Mouse (Mus musculus): ENCODE measurements around the gene Naga.
"Not testable (repeated sequence)": the region's sequence is repeated elsewhere in the genome, so short reads cannot be mapped to it uniquely, and the experiment has no call there.

Gene Naga

DNA sequence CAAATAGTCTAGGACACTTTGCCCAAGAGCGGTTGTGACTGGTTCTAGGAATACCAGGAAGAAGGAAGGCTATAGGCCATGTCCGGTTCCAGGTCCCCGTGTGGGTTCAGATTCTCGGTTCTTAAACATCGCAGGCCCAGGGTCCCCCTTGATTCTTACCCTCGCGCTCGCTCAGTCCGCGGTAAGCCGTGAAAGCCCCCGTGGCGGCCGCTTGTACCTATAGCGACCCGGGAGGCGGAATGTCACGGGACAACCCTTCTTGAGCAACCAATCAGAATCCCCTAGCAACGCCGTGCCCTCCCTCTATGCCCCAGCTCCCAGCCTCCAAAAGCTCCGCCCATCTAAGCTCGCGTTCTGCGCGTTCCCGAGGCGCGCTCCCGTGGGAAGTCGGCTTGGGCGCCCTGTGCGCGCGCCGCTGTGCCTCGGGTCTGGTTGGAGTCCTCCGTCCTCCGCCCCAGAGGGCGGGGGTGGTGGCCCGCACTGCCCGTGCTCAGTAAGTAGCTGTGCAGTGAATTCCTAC lies at the start of gene Naga, which contains the start of the genes Pheta2 and Smdt1:
TSS of gene Naga (minus strand) at position 333 of the 520 bp plus-strand sequence.
TSS of gene Pheta2 (plus strand) at position 350 of the 520 bp plus-strand sequence.
TSS of gene Smdt1 (plus strand) at position 367 of the 520 bp plus-strand sequence.
- DNase-seq, result peak; percentile 94 to 95

DNA sequence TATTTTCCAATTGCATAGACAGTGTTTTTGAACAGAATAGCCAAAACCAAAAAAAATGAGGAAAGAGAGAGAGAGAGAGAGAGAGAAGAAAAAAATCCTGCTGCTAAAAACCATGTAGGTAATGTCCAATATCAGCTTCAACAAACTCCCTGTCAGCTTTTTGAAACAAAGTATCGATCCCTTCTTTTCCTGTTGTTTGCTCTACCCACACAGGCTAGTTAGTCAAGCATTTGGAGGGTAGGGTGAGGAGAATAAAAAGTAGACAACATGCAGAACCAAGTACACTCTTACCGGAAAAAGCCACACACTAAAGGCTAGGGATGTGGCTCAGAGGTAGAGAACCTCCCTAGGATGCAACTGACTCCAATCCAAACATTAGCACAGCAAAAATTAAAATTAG lies 47.0 kb upstream of the Naga start:
- DNase-seq, result no peak

DNA sequence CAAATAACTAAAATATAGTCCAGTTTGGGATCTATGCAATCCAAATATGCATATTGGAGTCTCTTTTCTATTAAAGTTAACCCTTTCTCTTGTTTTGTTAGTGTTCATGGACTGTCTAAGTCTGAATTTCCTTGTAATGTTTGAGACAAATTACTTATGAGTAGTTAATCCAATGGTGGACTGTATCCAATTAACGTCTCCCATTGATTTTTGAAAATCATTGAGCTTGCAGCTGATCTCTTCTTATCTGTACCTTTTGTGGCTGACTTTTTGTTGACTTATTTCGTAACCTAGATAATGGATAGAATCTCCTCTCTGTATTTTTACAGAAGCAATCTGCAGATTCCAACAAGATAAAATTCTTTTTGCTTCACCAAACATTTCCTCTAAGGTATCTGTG lies 43.7 kb upstream of the Naga start:
- no peak for DNase-seq

DNA sequence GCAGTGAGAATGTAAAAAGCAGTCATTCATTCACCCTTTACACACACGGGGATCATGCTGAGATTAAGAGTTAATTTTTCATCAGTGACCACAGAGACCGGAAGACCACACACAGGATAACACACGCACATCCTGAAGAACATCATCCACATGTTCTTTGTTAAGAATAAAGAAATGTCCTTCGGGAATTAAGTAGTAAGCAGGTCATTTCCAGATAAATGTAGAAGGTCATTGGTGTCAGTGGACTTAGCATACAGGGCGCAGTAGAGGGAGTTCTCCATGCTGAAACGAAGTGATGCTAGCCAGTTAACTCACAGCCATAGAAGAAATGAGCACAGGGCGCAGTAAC lies 42.0 kb upstream of the Naga start:
- DNase-seq, result no peak

DNA sequence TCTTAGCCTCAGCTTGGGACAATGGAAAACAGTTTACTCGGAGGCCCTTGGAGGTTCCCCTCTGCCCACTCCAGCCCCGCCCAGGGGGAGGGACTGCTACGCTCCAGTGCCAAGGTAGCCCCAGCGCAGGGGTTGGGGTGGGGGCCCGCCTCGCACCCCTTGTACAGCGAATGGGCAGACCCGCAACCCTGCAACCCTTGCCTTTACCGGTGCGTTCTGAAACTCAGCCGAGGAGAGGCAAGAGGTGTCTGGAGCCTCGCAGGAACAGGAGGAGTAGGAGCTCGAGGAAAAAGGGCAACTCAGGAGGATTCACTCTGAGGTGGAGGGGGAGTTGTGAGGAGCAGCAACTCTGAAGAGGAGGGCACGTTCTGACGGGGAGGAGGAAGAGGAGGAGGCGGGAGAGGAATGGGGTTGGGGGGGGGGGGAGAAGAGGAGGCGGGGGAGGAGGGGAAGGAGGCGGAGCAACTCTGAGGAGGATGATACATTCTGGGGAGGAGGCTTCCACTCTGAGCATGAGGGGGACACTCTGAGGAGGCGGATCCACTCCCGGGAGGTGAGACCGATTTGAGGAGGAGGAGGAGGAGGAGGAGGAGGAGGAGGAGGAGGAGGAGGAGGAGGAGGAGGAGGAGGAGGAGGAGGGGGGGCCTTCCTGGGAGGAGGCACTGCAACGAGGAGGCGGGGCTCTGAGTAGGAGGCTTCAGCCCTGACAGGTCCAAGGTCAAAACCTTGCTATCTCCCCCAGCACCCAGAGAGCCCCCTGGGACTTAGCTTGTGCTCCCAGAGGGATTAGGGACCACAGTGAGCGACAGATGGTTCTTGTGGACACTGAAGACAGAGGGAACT lies 41.4 kb upstream of the Naga start, which contains the start of gene Cyp2d22:
TSS of gene Cyp2d22 (minus strand) at position 390 of the 843 bp plus-strand sequence.
- peak; percentile 35 to 41 for DNase-seq

DNA sequence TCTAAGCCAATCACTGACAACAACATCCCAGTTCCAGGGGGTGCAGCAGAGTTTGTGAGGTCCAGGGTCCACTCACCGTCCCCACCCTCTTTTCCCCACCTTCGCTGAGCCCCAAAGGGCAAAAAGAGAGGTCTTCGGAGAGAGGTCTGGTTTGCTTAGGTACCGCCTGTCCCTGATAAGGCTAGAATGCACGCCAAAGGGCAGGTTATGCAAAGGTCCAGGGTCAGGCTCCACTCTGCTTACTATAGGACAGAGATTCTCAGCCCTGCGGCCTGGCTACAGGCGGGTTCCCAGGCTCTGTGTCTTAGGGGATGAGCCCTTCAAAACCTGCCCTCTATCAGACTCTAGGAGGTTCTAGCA lies 40.8 kb upstream of the Naga start:
- DNase-seq, result no peak

DNA sequence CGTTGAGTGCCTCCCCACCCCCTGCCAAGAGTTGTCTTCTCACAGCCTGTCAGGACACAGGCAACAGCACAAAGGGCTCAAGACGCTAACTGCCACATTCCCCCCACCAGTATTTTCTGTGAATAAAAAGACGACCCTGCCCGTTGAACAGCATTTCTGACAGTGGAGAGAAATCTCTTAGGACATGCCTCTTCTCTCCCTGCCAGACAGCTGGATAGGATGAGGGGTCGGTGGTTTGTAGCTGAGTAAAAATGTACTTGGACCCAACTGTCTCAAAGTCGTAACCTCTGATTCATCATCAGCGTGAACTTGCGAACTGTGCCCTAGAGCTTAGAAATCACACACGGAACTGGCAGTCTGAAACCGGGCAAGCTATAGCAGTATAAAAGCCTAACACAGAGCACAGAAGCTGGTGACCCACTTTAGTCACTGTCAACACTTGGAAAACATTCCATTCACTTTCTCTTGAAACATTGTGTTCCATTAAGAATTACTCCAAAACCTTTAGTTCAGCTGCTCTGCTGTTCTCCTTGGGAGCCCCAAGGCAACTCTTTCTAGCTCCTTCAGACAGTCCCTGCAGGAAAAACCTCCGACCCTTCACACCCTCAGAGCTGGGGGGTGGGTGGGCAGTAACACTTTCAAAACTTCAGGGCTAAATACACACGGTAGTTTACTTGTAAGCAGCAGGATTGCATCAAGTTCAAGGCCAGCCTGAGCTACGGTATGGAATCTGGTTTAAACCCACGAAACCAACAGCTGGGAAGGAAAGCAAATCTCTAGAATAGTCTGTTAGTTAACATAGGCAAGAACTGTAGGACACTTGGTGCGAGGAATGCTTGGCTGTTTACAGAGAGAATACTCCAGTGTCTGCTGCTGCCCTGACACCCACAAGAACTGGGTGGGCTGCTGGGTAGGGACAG lies 39.8 kb upstream of the Naga start:
- no peak for DNase-seq

DNA sequence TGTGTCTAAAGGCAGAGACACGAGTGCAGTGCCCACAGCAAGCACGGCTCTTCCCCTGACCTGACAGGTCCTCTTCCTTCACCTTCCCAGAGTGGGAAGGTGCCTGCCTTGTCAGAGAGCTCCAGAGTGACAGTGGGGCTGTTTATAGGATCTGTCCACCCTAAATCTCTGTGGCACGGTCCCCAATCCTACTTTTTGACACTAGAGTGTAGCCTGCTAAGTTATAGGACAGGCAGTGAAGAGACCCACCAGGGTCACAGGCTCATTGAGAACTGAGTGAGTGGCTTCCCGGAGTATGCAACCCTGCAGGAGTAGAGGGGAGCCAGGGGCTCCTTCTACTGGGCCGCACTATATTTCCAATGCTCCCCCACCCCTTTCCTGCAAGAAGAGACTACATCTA lies 39.0 kb upstream of the Naga start:
- DNase-seq, result no peak

DNA sequence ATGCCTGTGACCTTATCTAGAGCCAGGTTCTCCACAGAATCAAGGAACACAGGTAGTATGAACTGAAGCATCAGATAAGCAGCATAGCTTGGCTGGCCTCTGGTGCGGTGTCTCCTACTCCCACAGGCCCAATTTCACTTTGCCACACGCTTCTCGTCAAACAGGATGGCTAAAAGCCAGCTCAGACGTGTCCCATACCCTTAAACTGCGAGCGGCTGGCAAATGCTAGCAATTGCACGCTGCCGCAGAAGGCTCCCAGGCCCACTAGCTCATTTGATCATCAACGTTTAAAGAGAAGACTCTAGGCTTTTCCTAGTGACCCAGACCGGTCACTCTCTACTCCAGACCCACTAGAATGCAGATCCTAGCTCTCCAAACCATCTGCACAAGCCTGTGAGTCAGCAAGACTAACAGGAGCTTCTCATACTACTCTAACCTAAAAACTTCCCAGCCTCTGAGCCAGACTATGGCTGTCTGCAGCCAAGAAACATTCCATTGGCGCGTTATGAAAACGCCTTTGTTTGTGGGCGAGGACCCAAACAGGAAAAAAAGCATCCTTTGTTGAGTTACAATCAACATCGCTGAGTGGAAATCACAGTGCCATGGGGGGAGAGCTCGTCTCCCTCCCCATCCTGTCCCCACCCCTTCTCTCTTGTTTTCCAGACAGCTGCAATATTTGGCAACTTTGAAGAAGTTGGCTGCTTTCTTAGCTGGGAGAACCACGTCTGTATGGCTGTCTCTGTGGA lies 37.8 kb upstream of the Naga start:
- no peak for DNase-seq

DNA sequence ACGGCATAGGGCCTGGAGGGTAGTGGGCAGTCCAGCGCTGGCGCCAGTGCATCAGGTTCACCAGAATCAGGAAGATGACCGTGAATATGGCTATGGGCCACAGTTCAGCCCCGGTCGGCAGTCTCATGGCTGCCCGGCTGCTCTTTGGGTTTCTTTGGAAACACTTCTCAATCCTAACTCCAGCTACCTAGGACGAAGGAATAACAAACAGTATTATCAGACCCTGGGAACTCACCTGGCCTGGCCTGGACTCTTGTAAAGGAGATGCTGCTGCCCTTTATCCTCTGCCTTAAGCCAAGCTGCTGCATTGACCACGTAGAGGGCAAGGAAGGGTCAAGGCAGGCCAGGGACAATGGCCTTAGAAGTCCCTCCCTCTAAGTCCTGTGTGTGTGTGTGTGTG lies 37.1 kb upstream of the Naga start:
- no peak for DNase-seq

DNA sequence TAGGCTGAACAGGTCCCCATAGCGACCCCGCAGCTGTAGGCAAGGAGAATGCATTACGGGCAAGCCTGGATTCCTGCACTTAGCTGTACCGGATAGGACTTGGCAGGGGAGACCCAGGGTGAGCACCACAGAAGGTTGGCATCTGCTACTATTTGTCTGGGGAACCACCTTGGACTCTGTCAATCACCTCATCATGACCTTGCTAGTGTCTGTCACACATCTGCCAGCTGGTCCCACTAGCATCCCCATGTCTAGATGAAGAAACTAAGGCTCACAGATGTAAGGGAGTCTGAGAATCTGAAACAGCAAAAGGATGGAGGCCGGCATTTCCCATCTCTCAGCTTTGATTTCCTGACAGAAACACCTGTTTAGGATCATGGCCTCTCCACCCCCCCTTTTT lies 35.7 kb upstream of the Naga start:
- no peak for DNase-seq

DNA sequence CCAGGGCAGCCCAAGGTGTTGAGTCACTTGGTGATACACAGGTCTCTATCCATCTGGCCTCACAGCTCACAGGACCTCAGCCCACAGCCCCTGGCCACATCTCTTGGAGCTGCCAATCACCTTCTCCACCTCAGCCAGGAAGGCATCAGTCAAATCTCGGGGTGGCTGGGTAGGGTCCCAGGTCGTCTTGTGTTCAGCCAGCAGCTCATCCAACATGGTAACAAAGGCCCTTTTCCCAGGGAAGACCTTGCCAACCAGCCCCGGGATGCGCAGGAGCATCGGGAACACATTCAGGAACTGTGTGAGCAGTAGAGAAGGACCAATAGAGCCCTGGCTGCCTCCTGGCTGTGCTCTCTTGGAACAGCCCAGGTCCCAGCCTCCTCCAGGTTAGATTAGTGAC lies 34.3 kb upstream of the Naga start:
- DNase-seq, result no peak

DNA sequence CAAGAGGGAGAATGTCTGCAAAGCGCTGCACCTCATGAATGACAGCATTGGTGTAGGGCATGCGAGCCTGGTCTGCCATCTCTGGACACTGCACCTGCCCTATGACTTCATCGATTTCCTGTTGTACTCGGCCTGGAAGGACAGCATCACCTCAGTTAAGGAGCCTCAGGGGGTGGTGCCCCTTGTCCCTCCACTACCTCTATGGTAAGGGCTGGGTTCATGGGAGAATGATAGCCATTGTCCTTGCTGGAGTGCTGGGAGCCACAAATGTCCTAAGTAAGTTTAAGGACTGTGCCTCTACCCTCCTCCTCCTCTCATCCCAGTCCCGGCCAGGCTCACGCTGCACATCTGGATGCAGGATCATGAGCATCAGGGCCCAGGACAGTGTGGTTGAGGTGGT lies 33.7 kb upstream of the Naga start:
- DNase-seq, result no peak

DNA sequence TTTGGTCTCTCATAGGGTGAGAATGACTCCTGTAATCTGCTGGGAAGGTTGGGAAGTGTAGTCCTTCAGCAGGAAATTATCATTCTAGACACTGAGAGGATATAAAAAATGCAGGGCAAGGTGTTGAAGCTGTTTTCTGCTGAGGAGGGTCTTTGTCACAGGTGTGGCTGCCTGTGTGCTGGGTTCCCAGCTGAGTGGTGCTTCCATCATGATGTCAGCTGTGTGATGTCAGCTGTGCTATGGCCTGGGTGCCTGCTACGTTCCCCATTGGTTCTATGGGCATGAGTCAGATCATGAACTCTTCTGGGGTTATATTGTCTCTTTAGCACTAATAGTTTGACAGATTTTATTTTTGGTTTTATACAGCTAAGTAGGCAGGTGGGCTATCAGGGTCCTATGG lies 30.1 kb upstream of the Naga start:
- DNase-seq, result no peak

DNA sequence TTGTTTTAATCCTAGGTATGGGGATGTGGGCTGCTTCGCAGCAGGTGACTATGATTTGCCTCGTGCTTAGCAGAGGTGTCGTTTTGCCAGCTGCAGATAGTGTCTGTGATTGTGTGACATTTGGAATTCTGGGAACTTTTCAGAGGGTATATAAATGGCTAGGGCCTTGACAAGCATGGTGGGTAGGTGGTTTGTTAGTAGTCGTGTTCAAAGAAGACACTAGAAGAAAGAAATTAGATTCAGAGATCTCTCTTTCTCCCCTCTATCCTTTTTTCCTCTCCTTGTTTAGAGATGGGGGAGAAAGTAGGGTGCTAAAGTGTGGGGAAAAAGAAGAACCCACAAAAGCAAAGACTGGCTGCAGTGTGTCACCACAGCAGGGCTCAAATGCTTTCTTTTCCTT lies 29.4 kb upstream of the Naga start:
- DNase-seq, result no peak

DNA sequence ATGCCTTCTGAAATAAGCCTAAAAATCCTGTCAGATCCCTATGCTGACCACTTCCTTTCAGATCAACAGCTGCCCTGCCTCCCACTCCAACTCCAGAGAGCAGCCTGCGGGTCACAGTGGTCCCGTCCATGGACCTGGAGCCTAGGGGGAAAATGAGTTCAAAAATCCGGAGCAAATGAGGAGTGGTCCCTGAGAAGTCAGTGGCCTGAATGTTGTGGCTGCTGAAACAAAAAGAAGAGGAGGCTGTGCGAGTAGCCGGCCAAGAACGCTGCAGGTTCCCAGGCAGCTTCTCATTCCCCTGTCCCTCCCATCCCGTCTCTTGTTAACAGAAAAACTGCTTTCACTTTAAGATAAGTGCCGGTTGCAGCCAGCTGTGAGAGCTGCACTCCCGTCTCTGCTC lies 25.8 kb upstream of the Naga start:
- DNase-seq, result peak in 1 of 2 experiments; percentile 1

DNA sequence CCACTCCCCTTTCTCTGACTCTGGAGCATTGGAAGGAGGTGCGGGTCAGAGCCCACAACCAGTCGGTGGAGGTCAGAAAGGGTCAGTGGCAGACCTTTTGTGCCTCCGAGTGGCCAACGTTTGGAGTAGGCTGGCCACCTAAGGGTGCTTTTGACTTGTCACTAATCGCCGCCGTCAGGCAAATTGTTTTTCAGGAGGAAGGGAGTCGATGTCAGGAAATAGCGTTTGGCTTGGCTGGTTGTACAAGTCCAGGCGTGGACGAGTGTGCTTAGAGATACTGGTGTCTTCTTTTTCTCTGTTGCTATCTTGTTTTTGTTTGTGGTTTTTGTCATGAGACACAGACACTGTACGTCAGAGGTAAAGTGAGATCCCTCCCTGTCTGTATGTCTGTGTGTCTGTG lies 25.1 kb upstream of the Naga start:
- DNase-seq, result not testable (repeated sequence)

DNA sequence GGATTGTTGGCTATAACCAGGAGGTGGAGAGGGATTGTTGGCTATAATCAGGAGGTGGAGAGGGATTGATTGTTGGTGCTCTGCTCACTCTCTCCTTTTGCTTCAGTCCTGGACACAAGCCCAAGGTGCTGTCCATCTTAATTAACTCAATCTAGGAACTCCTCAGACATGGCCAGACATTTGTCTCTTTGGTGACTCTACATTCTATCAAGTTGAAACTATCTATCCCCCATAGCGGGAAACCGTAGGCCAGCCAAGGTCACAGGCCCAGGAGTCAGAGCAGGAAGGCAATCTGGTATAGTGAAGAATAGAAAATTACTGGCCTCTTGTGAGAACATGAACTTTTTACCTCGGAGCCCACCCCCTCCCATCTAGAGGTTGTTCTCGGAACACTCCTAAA lies 23.5 kb upstream of the Naga start:
- DNase-seq, result peak in 1 of 2 experiments; percentile 1

DNA sequence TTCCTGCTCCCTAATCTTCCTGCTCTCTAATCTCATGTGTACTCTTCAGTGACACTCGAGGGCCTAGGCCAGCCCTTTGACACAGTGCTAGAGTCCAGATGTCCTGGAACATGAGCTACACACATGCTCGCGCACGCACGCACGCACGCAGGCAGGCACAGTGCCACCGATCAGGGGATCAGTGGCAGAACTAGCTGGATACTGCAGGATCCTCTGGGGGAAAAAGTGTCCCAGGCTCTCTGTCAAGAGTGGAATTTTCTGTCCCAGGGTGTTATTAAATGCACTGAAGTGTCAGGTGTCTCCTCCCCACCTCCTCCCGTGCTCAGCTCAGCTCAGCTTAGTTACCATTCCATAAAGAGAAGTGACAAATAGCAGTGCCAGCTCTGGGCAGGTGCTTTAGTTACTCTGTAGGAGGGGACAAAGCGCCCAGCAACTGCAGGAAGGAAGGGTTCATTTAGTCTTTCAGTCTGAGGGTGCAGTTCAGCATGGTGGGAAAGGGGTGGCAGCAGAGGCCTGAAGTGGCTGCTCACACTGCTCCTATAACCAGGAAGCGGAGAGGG lies 22.8 kb upstream of the Naga start:
- DNase-seq, result peak in 1 of 2 experiments; percentile 18

DNA sequence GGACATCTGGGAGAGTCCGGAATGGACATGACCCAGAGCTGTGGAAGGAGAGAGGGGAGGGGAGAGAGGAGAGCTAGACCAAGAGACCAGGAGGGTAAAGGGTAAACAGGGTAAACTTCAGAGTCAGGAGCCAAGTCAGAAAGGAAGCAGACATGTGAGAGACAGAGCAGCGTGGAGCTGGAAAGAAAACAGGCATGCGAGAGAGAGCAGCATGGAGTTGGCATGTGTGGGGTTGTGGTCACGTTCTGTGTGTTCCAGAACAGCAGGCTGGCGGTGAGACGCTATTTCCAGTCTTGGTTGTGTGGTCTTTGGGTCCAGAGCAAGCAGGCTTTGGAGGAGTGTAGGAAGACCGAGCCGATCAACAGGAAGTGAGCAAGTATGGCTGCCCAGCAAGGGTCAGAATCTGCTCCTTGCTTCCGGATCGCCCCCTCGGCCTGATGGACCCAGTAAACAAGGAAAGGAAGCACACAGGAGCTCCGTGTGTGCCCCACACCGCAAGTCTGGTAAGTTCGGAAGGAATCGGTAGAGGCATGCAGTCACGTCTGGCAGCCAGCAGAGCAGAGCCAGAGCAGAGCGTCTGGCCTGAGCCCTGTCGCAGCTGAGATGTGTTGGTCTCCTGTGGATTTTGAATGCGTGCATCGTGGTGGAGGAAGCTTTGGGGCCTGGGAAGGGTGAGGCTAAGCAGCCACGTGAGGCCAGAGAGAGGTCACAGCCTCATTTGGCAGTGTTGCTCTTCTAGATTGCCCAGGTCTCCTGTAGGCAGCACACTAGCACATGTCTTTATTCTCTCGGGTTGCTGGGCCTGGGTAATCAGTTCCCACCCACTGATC lies 19.9 kb upstream of the Naga start:
- no peak for DNase-seq

DNA sequence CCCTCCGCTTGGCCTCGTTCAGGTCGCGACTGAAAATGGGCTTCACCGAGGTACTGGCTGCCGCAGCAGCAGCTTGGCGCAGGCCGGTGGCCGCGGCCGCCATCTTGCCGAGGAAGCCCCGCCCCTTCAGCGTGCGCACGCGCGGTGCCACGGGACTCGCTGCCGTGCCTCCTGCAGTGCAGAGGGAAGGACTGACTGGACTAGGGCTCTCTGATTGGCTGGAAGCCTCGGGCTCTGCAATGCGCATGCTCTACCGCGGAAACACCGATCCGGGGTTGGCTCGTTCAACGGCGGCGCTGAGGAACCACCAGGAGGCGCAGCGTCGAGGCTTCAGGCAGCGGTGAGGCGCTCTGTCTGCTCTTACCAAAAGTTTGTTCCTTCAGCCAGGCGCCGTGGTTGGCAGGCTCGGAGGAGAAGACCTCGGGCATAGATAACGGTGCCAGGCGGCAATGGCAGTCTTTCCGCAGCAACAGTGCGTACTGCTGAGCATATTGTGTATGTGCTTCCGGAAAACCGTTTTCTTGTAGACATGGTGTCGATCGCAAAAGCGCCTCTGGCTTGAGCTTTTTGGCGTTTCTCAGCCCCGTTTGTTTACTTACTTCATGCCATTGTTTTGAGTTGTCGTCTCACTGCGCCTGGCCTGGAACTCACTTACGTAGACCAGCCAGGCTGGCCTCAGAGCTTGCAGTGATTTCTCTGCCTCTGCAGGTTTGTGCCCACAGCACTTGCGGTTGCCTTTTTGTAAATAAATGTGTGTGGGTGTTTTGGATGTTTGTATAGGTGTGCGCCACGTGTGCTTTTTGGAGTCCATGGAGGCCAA lies 15.6 kb upstream of the Naga start, which contains the start of gene Ndufa6:
TSS of gene Ndufa6 (minus strand) at position 197 of the 820 bp plus-strand sequence.
- peak; percentile 95 to 97 for DNase-seq

All from thymus, adult 18-20 months (tissue).